Mouse (Mus musculus) liver, adult 2 months (tissue): ENCODE results near the gene Rtel1. TPM values are rescaled to one million over a fixed set of nuclear protein-coding genes. Genes with fewer than 3 reads are reported as not detected.
A peak's percentile ranks its signal among the peaks of the same experiment; 100 is the strongest.

ENCODE experiments used
- DNase-seq: peaks from one replicate; pipeline ENCODE4 v3.0.0-alpha.2; 2011; ENCODE audit warnings: low read depth, low spot score; ENCODE audit errors: extremely low read depth
- H3K27ac ChIP-seq: fragments of 200-500 bp; replicated peaks from 2 replicates; pipeline ENCODE4 v1.5.1; 2012; ENCODE audit warnings: low read depth, mild to moderate bottlenecking, control low read depth, inconsistent platforms, low read length; ENCODE audit not compliant: insufficient read depth
- H3K27me3 ChIP-seq: fragments of 200-500 bp; 2 replicates; pipeline ENCODE4 v1.6.1; 2012; ENCODE audit warnings: mild to moderate bottlenecking, moderate library complexity, low read length, inconsistent platforms; ENCODE audit not compliant: control insufficient read depth, insufficient read depth
- H3K36me3 ChIP-seq: fragments of 200-500 bp; 2 replicates; pipeline ENCODE4 v1.6.1; 2012; ENCODE audit warnings: low read length, inconsistent platforms; ENCODE audit not compliant: control insufficient read depth, insufficient read depth
- H3K4me1 ChIP-seq: fragments of 200-500 bp; 2 replicates; pipeline ENCODE4 v1.6.1; 2011; ENCODE audit warnings: low read length; ENCODE audit not compliant: control insufficient read depth, insufficient read depth
- H3K4me3 ChIP-seq: fragments of 200-500 bp; 2 replicates; pipeline ENCODE4 v1.5.1; 2011; ENCODE audit warnings: low read depth, mild to moderate bottlenecking, control low read depth, low read length, moderate library complexity; ENCODE audit not compliant: insufficient read depth
- H3K79me2 ChIP-seq: fragments of 200-500 bp; 2 replicates; pipeline ENCODE4 v1.6.1; 2012; ENCODE audit warnings: inconsistent platforms, mild to moderate bottlenecking, low read length, moderate library complexity; ENCODE audit not compliant: control insufficient read depth, insufficient read depth
- H3K9ac ChIP-seq: fragments of 200-500 bp; 2 replicates; pipeline ENCODE4 v1.6.1; 2012; ENCODE audit warnings: low read depth, mild to moderate bottlenecking, control low read depth, inconsistent platforms, low read length
- CTCF ChIP-seq: fragments of 200-500 bp; IDR thresholded peaks from 2 replicates; pipeline ENCODE4 v1.5.1; 2011; ENCODE audit warnings: low read depth, low read length, control low read depth
- POLR2A ChIP-seq: fragments of 200-500 bp; IDR thresholded peaks from 2 replicates; pipeline ENCODE4 v1.6.1; 2011; ENCODE audit warnings: low read length, control low read depth; ENCODE audit not compliant: insufficient read depth; ENCODE audit errors: extremely low read depth
- WGBS: fragments of 180-500 bp; shearing (Covaris S2); methylation state at CpG from one replicate; pipeline ENCODE4 v1.1.7; 2018; 5-methylcytosine and 5-hydroxymethylcytosine counted together
- polyA plus RNA-seq: library from polyadenylated mRNA; depleted of rRNA; stranded (reverse); fragments of >200 nt; gene quantifications from 2 replicates; pipeline ENCODE4 v1.2.3, GENCODE M21; 2012; rRNA removed
- total RNA-seq: library from RNA; depleted of rRNA; stranded (reverse); fragments of >200 nt; gene quantifications from 2 replicates; pipeline ENCODE4 v1.2.3, GENCODE M21; 2014; rRNA removed

The Rtel1 gene
- total and polyA plus RNA-seq, 2 experiments, result 13.5 to 17.5 TPM

DNA sequence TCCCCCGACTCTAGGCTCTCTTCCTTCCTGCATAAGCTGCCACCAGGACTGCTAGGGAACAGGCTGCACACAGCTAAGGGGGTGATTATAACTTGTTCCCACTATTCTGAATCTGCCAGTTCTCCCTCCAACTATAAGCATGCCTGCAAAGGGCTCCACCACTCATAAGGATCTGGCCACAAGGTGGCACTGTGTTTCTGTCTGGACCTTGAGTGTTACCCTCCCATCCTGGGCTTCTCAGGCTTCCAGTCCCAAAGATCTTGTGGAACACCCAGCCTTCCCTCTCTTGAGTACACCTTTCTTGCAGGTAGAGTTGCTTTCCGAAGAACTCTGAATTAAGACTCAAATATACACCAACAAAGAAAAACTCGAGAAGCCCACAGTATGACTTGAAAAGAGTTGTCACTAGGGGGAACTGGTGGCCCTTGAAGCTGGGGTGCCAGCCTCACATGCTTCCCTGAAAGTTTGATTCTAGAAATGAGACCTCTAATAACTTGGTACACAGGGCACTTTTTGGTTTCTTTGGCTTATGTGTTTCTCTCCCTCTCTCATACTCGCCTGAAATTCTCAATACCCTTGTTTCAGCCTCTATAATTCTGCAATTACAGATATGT lies 73.2 kb downstream of the Rtel1 start:
- H3K9ac ChIP-seq, result no peak overlapping the region
- DNase-seq, result peak; percentile 67
- no peak overlapping the region for H3K4me3 ChIP-seq
- H3K36me3 ChIP-seq, result no peaks in the 10 kb centered on the region
- no peaks in the 10 kb centered on the region for H3K4me1 ChIP-seq
- no peak overlapping the region for H3K27ac ChIP-seq
- peak; percentile 77 for TF ChIP-seq CTCF
- no peak for TF ChIP-seq POLR2A
- no peaks in the 10 kb centered on the region for H3K79me2 ChIP-seq
- no peaks in the 10 kb centered on the region for H3K27me3 ChIP-seq
- WGBS, result 36% methylated on average over 4 of the region's 4 CpGs

DNA sequence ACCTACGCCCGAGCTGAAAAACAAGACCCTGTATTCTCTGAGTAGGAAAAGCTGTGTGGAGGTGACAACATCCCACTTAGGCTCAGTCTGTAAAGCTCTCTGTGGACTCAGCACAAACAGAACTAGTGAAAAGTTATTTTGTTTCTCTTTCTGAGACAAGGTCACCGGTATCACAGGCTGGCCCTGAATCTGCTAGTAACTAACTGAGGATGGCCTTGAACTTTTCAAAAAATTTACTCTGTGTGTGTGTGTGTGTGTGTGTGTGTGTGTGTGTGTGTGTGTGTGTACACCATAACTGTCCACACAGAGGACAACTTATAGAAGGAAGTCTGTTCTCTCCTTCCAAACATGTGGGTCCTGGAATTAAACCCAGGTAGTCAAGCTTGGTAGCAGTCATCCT lies 74.5 kb downstream of the Rtel1 start:
- no peak overlapping the region for H3K27ac ChIP-seq
- no peaks in the 10 kb centered on the region for H3K79me2 ChIP-seq
- no peak for DNase-seq
- H3K27me3 ChIP-seq, result no peaks in the 10 kb centered on the region
- no peaks in the 10 kb centered on the region for H3K36me3 ChIP-seq
- 80% methylated on average over 3 of the region's 3 CpGs for WGBS
- H3K4me1 ChIP-seq, result no peaks in the 10 kb centered on the region
- no peak overlapping the region for H3K4me3 ChIP-seq
- TF ChIP-seq CTCF (no peak), POLR2A (no peak)
- no peak overlapping the region for H3K9ac ChIP-seq

DNA sequence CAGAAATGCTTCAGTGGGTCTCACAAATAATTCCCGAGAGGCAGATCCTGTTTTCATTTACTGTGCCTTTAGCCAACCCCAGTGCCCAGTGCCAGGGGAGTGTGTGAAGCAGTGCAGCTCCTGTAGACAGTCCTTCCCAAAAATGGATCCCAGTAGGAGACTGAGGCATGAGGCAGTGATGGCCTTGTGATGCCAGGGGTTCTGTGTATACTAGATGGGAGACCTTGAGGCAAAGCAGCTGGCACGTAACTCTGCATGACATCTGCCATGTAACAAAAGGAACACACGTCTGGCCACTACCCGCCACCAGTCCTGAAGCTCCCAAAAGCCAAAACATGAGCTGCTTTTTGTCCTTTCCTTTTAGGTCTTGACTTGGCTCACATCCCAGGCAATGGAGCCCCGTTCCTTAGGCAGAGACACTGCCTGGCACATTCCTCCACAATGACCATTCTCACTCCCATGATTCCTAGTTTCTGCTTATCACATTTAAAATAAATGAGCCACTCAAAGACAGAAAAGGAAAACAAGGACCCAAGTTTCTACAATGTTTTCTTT lies 77.7 kb downstream of the Rtel1 start:
- TF ChIP-seq CTCF, result no peak
- no peak for TF ChIP-seq POLR2A
- Histone ChIP-seq H3K4me1 (no peaks in the 10 kb centered on the region), H3K36me3 (no peaks in the 10 kb centered on the region), H3K4me3 (no peak overlapping the region), H3K9ac (no peak overlapping the region), H3K27ac (no peak overlapping the region), H3K27me3 (no peaks in the 10 kb centered on the region), H3K79me2 (no peaks in the 10 kb centered on the region)
- WGBS, result 74% methylated on average over 5 of the region's 5 CpGs
- no peak for DNase-seq

DNA sequence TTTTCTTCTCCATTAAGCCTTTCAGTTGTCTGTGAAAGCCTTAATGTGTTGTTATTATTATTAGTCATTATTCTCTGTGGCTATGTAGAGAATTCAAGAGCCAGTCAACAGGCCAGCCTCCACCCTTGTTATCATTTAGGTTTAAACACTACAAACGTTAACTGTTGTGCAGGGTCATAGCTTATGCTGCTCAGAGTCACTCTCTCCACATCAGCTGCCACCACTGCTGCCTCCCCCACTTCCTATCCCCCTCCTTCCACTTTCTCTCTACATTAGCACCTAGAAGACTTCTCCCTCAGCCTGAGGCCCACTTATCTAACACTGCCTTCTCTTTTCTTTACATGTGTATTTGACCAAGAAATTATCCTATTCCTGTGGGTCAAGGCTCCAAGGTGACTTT lies 82.0 kb downstream of the Rtel1 start:
- Histone ChIP-seq H3K4me3 (no peak overlapping the region), H3K27me3 (no peaks in the 10 kb centered on the region), H3K27ac (no peak overlapping the region), H3K36me3 (no peaks in the 10 kb centered on the region; the same call in 1 of the 2 replicates), H3K9ac (no peak overlapping the region), H3K4me1 (no peaks in the 10 kb centered on the region), H3K79me2 (no peaks in the 10 kb centered on the region)
- TF ChIP-seq CTCF (no peak), POLR2A (no peak)
- no peak for DNase-seq
- WGBS, result 23% methylated on average over 1 of the region's 1 CpGs

DNA sequence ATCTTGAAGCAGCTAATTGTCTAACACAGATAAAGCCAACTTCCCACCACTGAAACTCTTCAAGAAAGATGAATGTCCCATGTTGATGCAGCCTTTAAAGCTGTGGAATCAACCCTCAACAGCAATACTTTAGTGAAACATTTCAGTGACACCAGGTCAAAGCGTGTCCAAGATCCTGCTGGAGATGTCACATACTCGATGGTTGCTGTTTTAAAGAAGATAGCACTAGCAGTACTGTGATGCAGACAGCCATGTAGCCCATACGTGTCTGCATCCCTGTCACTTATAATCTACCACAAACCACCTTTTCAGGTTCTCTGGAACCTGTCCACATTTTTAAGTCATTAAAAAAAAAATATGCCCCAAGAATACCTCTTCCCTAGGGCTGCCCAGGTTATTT lies 84.2 kb downstream of the Rtel1 start:
- H3K27ac ChIP-seq, result no peak overlapping the region
- 89% methylated on average over 3 of the region's 3 CpGs for WGBS
- DNase-seq, result no peak

More for the DNA sequence above, 84.2 kb downstream of the Rtel1 start:
- H3K4me1 ChIP-seq, result no peaks in the 10 kb centered on the region
- TF ChIP-seq POLR2A (no peak), CTCF (no peak)
- H3K4me3 ChIP-seq, result no peak overlapping the region
- H3K9ac ChIP-seq, result no peak overlapping the region
- no peaks in the 10 kb centered on the region for H3K79me2 ChIP-seq
- H3K36me3 ChIP-seq, result no peaks in the 10 kb centered on the region; the same call in 1 of the 2 replicates
- no peaks in the 10 kb centered on the region for H3K27me3 ChIP-seq

Other genes starting within 250 kb of the Rtel1 start
- 0.07 TPM in 1 of 2 replicates, not detected in the other for gene Kcnq2, start 184.4 kb upstream of the Rtel1 start, total RNA-seq
- not detected in 2 replicates for gene Kcnq2, start 184.4 kb upstream of the Rtel1 start, polyA plus RNA-seq
- gene Eef1a2, start 162.7 kb upstream of the Rtel1 start, total RNA-seq, result 0.34 and 0.74 TPM in 2 replicates
- gene Eef1a2, start 162.7 kb upstream of the Rtel1 start, polyA plus RNA-seq, result not detected in 2 replicates
- 44.4 and 48.4 TPM in 2 replicates for gene Ppdpf, start 132.5 kb upstream of the Rtel1 start, total RNA-seq
- gene Ppdpf, start 132.5 kb upstream of the Rtel1 start, polyA plus RNA-seq, result 181 and 217 TPM in 2 replicates
- gene Ptk6, start 117.0 kb upstream of the Rtel1 start, total RNA-seq, result 1.1 and 2.5 TPM in 2 replicates
- gene Ptk6, start 117.0 kb upstream of the Rtel1 start, polyA plus RNA-seq, result 0.81 and 0.83 TPM in 2 replicates
- 0.28 and 0.54 TPM in 2 replicates for gene Srms, start 106.6 kb upstream of the Rtel1 start, total RNA-seq
- gene Srms, start 106.6 kb upstream of the Rtel1 start, polyA plus RNA-seq, result 1.3 and 1.7 TPM in 2 replicates
- gene Fndc11, start 99.7 kb upstream of the Rtel1 start, total RNA-seq, result not detected in 2 replicates
- gene Fndc11, start 99.7 kb upstream of the Rtel1 start, polyA plus RNA-seq, result 0.10 and 0.12 TPM in 2 replicates
- 20.3 and 28.9 TPM in 2 replicates for gene Helz2, start 77.7 kb upstream of the Rtel1 start, total RNA-seq
- gene Helz2, start 77.7 kb upstream of the Rtel1 start, polyA plus RNA-seq, result 39.6 and 65.9 TPM in 2 replicates
- 7.4 and 8.8 TPM in 2 replicates for gene Gmeb2, start 31.7 kb upstream of the Rtel1 start, total RNA-seq
- 10.7 and 16.1 TPM in 2 replicates for gene Gmeb2, start 31.7 kb upstream of the Rtel1 start, polyA plus RNA-seq
- gene Stmn3, start 5.2 kb upstream of the Rtel1 start, total RNA-seq, result 0.09 and 0.20 TPM in 2 replicates
- 0.07 TPM in 1 of 2 replicates, not detected in the other for gene Stmn3, start 5.2 kb upstream of the Rtel1 start, polyA plus RNA-seq
- 17.9 and 18.9 TPM in 2 replicates for gene Zgpat, start 45.2 kb downstream of the Rtel1 start, total RNA-seq
- gene Zgpat, start 45.2 kb downstream of the Rtel1 start, polyA plus RNA-seq, result 18.2 and 22.5 TPM in 2 replicates
- 10.1 and 14.2 TPM in 2 replicates for gene Arfrp1, start 45.7 kb downstream of the Rtel1 start, total RNA-seq
- 11.9 and 15.0 TPM in 2 replicates for gene Arfrp1, start 45.7 kb downstream of the Rtel1 start, polyA plus RNA-seq
- 9.7 and 11.3 TPM in 2 replicates for gene Lime1, start 60.3 kb downstream of the Rtel1 start, total RNA-seq
- 22.2 and 36.9 TPM in 2 replicates for gene Lime1, start 60.3 kb downstream of the Rtel1 start, polyA plus RNA-seq
- 5.2 and 5.3 TPM in 2 replicates for gene Zbtb46, start 139.7 kb downstream of the Rtel1 start, total RNA-seq
- 2.4 and 2.8 TPM in 2 replicates for gene Zbtb46, start 139.7 kb downstream of the Rtel1 start, polyA plus RNA-seq
- not detected in 2 replicates for gene Abhd16b, start 173.5 kb downstream of the Rtel1 start, total RNA-seq
- gene Abhd16b, start 173.5 kb downstream of the Rtel1 start, polyA plus RNA-seq, result not detected in 2 replicates
- 26.2 and 27.1 TPM in 2 replicates for gene Tpd52l2, start 177.4 kb downstream of the Rtel1 start, total RNA-seq
- 18.8 and 23.0 TPM in 2 replicates for gene Tpd52l2, start 177.4 kb downstream of the Rtel1 start, polyA plus RNA-seq
- 20.2 and 23.8 TPM in 2 replicates for gene Dnajc5, start 200.7 kb downstream of the Rtel1 start, total RNA-seq
- 28.6 and 30.7 TPM in 2 replicates for gene Dnajc5, start 200.7 kb downstream of the Rtel1 start, polyA plus RNA-seq